Mouse (Mus musculus): ENCODE data around the gene Pklr.

Pklr gene

GRCm38 (mm10) chr3:89135958-89136357, at the start of gene Pklr:
Pklr (plus strand) TSS chr3:89136142.
- DNase-seq (ENCODE audit: low read depth) = no peak

- peak; percentile 96 for DNase-seq (ENCODE audit: low read depth)
These were observed 48.4 kb upstream of the Pklr start for GRCm38 (mm10) chr3:89087338-89088110.

GRCm38 (mm10) chr3:89088974-89089373, 47.0 kb upstream of the Pklr start:
- DNase-seq (ENCODE audit: low read depth) = no peak

- peak; percentile 83 for DNase-seq (ENCODE audit: low read depth)
These were observed 45.9 kb upstream of the Pklr start for GRCm38 (mm10) chr3:89089882-89090591.

GRCm38 (mm10) chr3:89090694-89091655, 45.0 kb upstream of the Pklr start:
- DNase-seq (ENCODE audit: low read depth) = no peak

GRCm38 (mm10) chr3:89091811-89092508, 44.0 kb upstream of the Pklr start:
- no peak for DNase-seq (ENCODE audit: low read depth)

GRCm38 (mm10) chr3:89092509-89093090, 43.3 kb upstream of the Pklr start:
- no peak for DNase-seq (ENCODE audit: low read depth)

- no peak for DNase-seq (ENCODE audit: low read depth)
These were observed 42.8 kb upstream of the Pklr start, which contains the start of gene Rusc1 for GRCm38 (mm10) chr3:89093175-89093574. Rusc1 (minus strand) TSS chr3:89093311.

- no peak for DNase-seq (ENCODE audit: low read depth)
These were observed 41.9 kb upstream of the Pklr start for GRCm38 (mm10) chr3:89094021-89094420.

- no peak for DNase-seq (ENCODE audit: low read depth)
These were observed 35.1 kb upstream of the Pklr start, which contains the start of gene Gm43738 for GRCm38 (mm10) chr3:89100811-89101210. Gm43738 (minus strand) TSS chr3:89101099.

GRCm38 (mm10) chr3:89101459-89101811, 34.5 kb upstream of the Pklr start:
- no peak for DNase-seq (ENCODE audit: low read depth)

- DNase-seq (ENCODE audit: low read depth) = peak; percentile 97
These were observed 34.0 kb upstream of the Pklr start, which contains the start of gene Fdps for GRCm38 (mm10) chr3:89101812-89102494. Fdps (minus strand) TSS chr3:89101959.

GRCm38 (mm10) chr3:89102495-89103290, 33.2 kb upstream of the Pklr start:
- no peak for DNase-seq (ENCODE audit: low read depth)

- DNase-seq (ENCODE audit: low read depth) = no peak
These were observed 32.7 kb upstream of the Pklr start for GRCm38 (mm10) chr3:89103291-89103595.

GRCm38 (mm10) chr3:89106881-89107280, 29.1 kb upstream of the Pklr start:
- DNase-seq (ENCODE audit: low read depth) = no peak

GRCm38 (mm10) chr3:89107545-89107944, 28.4 kb upstream of the Pklr start:
- DNase-seq (ENCODE audit: low read depth) = no peak

GRCm38 (mm10) chr3:89108146-89108545, 27.8 kb upstream of the Pklr start:
- no peak for DNase-seq (ENCODE audit: low read depth)

- no peak for DNase-seq (ENCODE audit: low read depth)
These were observed 22.9 kb upstream of the Pklr start for GRCm38 (mm10) chr3:89113058-89113457.

GRCm38 (mm10) chr3:89115522-89115921, 20.4 kb upstream of the Pklr start:
- no peak for DNase-seq (ENCODE audit: low read depth)

- DNase-seq (ENCODE audit: low read depth) = no peak
These were observed 12.6 kb upstream of the Pklr start for GRCm38 (mm10) chr3:89123313-89123712.
